Mouse (Mus musculus) CH12F3 (cell line): ENCODE measurements around the gene Fam117b.

ENCODE experiments used
- in situ Hi-C: fragments of 300-500 bp; cut with MboI; formaldehyde crosslinking; loops from 2 replicates; pipeline ENCODE4 v1.14.3; 2020; ENCODE audit warnings: low sequenced_read_pairs

The Fam117b gene

DNA sequence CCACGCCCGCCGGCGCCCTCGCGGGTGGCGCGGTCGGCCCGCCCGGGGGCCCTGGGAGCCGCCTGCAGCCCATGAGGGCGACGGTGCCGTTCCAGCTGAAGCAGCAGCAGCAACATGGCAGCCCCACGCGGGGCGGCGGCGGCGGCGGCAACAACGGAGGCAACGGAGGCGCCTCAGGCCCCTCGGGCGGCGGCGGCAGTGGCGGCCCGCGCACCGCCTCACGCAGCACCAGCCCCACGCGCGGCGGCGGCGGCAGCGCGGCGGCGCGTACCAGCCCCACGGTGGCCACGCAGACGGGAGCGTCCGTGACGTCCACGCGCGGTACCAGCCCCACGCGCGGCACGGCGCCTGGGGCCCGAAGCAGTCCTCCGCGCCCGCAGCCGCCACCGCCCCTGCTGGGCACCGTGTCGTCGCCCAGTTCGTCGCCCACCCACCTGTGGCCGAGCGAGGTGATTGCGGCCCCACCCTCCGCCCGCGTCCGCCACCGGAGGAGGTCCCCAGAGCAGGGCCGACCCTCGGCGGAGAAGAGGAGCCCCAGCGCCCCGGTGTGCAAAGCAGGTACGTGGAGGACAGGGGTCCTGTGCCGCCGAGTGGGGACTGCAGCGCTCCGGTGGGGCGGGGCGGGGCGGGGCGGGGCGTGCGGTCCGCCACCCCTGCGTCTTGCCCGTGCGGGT, 526 bp downstream of the Fam117b start:
- in situ Hi-C loops: no loop called here

GRCm38 (mm10) chr1:59913869-59914225, 1.0 kb downstream of the Fam117b start:
- in situ Hi-C loops: no loop called here

GRCm38 (mm10) chr1:59914799-59915198, 2.0 kb downstream of the Fam117b start:
- in situ Hi-C loops: no loop called here

- in situ Hi-C loops: no loop called here
Measured at GRCm38 (mm10) chr1:59915843-59916610, 3.2 kb downstream of the Fam117b start.

DNA sequence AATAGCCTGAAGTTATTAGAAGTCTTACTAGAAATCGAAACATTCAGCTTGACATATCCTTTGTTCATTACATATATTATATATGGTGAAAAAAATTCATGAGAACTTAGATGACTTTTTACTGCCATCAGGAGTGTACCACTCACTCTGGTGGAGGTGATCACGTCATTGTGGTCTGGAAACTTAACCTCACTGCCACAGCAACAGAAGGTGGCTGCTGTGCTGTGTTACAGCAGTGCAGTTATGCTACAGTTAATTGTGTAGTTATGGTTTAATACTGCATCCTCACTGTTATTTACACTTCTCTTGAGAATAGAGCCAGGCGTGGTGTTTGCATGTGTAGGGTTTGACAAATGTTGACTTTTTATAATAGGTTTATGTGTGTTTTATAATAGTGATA, 4.6 kb downstream of the Fam117b start:
- in situ Hi-C loops: no loop called here

GRCm38 (mm10) chr1:59918075-59918474, 5.3 kb downstream of the Fam117b start:
- in situ Hi-C loops: no loop called here

- in situ Hi-C loops: no loop called here
Measured at GRCm38 (mm10) chr1:59923201-59923600, 10.4 kb downstream of the Fam117b start.

DNA sequence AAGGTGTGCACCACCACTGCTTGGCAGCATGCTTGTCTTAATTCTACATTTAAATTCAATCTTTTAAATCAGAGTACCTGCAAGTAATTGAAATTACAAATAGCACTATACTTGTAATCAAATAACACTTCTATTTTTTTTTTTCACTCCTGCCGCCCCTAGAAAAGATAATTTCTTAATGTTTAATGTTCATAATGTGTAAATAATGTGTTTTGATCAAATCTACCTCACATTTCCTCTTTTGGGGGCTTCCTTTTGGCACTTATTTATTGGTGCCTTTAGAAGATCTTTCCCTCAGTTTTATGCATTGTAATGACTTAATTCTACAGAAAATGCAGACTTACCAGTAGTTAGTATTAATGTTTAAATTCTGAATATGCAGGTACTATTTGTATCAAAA, 10.9 kb downstream of the Fam117b start:
- in situ Hi-C loops: no loop called here

DNA sequence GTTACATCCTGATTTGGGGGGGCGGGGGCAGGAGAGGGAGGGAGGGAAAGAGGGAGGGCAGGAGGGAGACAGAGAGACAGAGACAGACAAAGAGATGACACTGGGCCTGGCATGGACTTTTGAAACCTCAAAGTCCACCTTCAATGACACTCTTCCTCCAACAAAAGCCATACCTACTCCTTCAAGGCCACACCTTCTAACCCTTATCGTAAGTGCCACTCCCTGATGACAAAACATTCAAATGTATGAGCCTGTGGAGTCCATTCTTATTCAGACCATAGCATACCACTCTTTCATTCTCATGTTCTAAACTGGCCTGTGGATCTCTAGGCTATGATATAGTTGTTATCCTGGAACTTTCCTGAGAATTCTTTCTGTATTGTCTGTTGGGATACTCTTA, 11.6 kb downstream of the Fam117b start:
- in situ Hi-C loops: no loop called here

DNA sequence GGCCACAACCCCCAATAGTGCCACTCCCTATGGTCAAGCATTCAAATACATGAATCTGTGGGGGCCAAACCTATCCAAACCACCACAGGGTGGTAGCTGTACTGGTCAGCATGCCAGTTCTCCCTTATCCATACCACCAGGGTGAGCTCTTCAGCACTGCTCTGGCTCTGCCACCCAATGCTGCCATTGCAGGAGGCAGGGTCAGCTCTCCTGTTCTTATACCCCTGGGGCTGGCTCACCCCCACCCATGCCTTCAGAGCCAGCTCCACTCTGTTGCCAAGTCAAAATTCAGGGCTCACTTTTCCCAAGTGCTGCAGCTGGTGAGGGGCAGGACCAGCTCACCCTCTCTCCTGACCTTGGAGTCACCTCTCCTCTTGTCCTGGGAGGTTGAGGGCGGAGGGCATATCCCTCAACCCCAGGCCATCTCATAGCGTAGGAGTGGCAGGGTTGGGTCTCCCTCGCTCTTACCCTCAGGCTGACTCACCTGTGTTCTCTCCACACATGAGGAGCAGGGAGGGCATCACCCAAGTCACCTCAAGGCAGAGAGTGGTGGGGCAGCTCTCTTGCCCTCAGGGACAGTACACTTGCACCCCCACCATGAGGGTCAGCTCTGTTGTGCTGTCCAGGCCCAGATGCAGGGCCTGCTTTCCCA, 13.3 kb downstream of the Fam117b start:
- in situ Hi-C loops: no loop called here

DNA sequence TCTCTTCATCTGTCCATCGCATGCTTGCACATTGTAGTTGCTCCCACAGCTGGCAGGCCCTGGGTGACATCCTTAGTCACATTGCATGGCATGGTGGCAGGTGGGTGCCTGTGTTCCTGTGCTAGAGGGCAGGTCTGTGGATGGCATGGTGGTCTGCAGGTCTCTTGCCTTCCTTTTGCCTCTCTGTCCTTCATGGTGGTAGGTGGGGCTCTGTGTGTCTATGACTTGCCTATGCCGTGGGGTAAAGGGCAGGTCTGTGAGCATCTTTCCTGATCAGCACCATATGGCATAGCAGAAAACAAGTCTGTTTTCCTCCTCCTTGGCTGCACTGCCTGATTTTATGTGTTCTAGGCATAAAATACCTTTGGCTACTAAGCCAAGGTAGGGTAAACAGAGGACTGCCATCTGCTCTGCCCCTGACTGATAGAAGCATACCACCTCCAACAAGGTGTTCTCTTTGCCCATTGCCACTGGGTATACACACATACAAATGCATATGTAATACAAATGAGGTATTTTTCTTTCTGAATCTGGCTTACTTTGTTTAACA, 14.4 kb downstream of the Fam117b start:
- in situ Hi-C loops: no loop called here

DNA sequence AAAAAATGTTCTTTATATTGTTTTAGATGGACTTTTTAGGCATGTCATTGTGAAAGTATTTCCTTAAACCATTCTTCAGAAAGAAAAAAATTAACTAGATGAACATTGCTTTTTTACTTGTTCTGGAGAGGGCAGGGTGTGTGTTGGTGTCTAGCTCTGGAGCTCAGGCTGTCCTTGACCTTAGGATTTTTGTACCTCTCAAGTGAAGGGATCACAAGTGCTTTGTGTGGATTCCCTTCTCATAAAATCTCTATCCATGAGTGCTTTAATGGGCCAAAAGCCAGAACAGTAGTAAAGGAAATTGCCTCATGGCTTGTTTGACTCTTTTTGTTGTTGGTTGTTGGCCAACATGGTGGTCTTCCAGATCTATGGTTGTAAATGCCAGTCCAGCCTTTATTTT, 18.1 kb downstream of the Fam117b start:
- in situ Hi-C loops: no loop called here

GRCm38 (mm10) chr1:59932991-59933390, 20.2 kb downstream of the Fam117b start:
- in situ Hi-C loops: no loop called here

- in situ Hi-C loops: no loop called here
Measured at GRCm38 (mm10) chr1:59941063-59941462, 28.3 kb downstream of the Fam117b start.

GRCm38 (mm10) chr1:59942057-59942790, 29.4 kb downstream of the Fam117b start:
- in situ Hi-C loops: no loop called here

- in situ Hi-C loops: no loop called here
Measured at GRCm38 (mm10) chr1:59943825-59944224, 31.0 kb downstream of the Fam117b start.

DNA sequence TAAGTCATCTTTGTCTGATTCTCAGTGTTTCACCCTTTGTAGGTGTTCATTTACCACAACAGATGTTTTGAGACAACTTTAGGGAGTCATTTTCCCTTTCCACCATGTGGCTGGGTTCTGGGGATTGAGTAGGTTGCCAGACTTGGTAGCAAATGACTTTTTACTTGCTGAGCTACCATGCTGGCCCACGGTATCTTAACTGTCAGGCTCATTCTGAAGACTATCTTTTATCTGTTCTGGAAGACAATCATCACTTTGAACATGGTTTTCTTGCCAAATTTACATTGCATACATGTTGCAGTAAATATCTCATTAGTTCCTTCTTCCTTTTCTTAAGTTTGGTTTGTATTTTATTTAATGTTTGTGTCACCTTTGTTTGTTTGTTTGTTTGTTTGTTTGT, 33.2 kb downstream of the Fam117b start:
- in situ Hi-C loops: no loop called here

DNA sequence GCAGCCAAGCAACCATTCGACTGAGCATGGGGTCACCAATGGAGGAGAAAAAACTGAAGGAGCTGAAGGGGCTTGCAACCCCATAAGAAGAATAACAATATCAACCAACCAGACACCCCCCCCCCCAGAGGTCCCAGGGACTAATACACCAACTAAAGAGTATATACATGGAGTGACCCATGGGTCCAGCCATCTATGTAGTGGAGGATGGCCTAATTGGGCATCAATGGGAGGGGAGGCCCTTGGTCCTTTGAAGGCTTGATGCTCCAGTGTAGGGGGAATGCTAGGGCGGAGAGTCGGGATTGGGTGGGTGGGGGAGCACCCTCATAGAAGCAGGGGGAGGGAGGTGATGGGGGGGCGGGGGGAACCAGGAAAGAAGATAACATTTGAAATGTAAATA, 34.7 kb downstream of the Fam117b start:
- in situ Hi-C loops: no loop called here

- in situ Hi-C loops: no loop called here
Measured at GRCm38 (mm10) chr1:59957206-59957605, 44.4 kb downstream of the Fam117b start.

- in situ Hi-C loops: no loop called here
Measured at GRCm38 (mm10) chr1:59959941-59960340, 47.1 kb downstream of the Fam117b start.

DNA sequence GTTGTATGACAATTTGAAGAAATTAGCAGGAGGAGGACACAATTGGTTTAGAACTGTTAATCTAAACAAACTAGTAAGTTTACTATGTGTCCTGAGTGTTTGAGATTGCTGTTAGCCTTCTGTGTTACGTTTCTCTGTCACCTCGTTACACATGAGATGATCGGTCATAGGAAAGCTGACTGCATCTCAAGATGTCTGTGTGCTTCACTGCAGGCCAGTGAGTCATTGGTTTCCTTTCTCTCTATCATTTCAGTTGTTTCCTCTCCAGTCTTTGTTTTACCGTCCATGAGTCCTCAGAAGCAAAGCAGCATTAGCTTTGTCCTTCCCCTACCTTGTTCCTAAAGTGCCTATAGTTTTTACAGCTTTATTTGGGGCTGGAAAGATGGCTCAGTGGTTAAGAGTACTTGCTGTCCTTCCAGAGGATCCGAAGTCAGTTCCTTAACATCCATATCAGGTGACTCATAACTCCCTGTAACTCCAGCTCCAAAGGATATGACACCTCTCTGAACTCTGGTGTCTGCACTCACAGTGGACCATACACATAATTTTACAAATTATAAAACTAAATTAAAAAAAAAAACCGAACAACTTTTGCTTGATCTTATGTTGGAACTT, 53.5 kb downstream of the Fam117b start:
- in situ Hi-C loops: no loop called here
